Mouse (Mus musculus) MEL (cell line): ENCODE results near the gene Slc46a2. TPM values are rescaled to one million over a fixed set of nuclear protein-coding genes. Genes with fewer than 3 reads are reported as not detected.

Experiments used
- DNase-seq: peaks from one replicate; pipeline ENCODE4 v3.0.0; 2011; ENCODE audit warnings: low read depth, low spot score
- H3K27ac ChIP-seq: 2 replicates; pipeline ENCODE4 v1.5.1; 2012; ENCODE audit warnings: low read depth, mild to moderate bottlenecking, control low read depth, low read length, moderate library complexity; ENCODE audit not compliant: control insufficient read depth
- H3K27me3 ChIP-seq, 2 experiments: fragments of 150-350 bp in 1 of 2; sonication (generic) in 1 of 2; 2 replicates each; pipeline ENCODE4 v1.6.1; 2012; ENCODE audit warnings: low read length in 2 of 2, mild to moderate bottlenecking in 2 of 2, improper control_type of control experiment in 1 of 2, moderate library complexity in 1 of 2; ENCODE audit not compliant: insufficient read depth in 2 of 2, control insufficient read depth in 1 of 2
- H3K36me3 ChIP-seq, 2 experiments: 2 replicates each; pipeline ENCODE4 v1.6.1; 2012 to 2014; ENCODE audit warnings: low read length in 2 of 2, improper control_type of control experiment in 1 of 2, inconsistent platforms in 1 of 2, mild to moderate bottlenecking in 1 of 2; ENCODE audit not compliant: insufficient read depth in 2 of 2, control insufficient read depth in 1 of 2
- H3K4me1 ChIP-seq, 2 experiments: fragments of 150-350 bp in 1 of 2; sonication (generic) in 1 of 2; 2 replicates each; pipeline ENCODE4 v1.6.1; 2012; ENCODE audit warnings: low read length in 2 of 2, improper control_type of control experiment in 1 of 2, mild to moderate bottlenecking in 1 of 2; ENCODE audit not compliant: insufficient read depth in 2 of 2, control insufficient read depth in 1 of 2
- H3K4me3 ChIP-seq, 2 experiments: fragments of 150-350 bp in 1 of 2; sonication (generic) in 1 of 2; 2 replicates each; pipeline ENCODE4 v1.5.1; 2012; ENCODE audit warnings: low read depth in 2 of 2, low read length in 2 of 2, mild to moderate bottlenecking in 2 of 2, moderate library complexity in 2 of 2, control low read depth in 1 of 2, improper control_type of control experiment in 1 of 2; ENCODE audit not compliant: control insufficient read depth in 1 of 2, insufficient read depth in 1 of 2
- H3K79me2 ChIP-seq: 2 replicates; pipeline ENCODE4 v1.6.1; 2012; ENCODE audit warnings: mild to moderate bottlenecking, low read length, moderate library complexity; ENCODE audit not compliant: control insufficient read depth, poor library complexity, insufficient read depth
- H3K9ac ChIP-seq: 2 replicates; pipeline ENCODE4 v1.6.1; 2012; ENCODE audit warnings: low read depth, mild to moderate bottlenecking, control low read depth, low read length, moderate library complexity; ENCODE audit not compliant: control insufficient read depth, poor library complexity, severe bottlenecking
- H3K9me3 ChIP-seq: fragments of 150-350 bp; sonication (generic); replicated peaks from 2 replicates; pipeline ENCODE4 v1.6.1; 2012; ENCODE audit warnings: mild to moderate bottlenecking, low read length, improper control_type of control experiment, moderate library complexity; ENCODE audit not compliant: insufficient read depth
- BHLHE40 ChIP-seq: IDR thresholded peaks from 2 replicates; pipeline ENCODE4 v1.6.1; 2012; ENCODE audit warnings: low read depth, mild to moderate bottlenecking, inconsistent platforms, low read length, improper control_type of control experiment, borderline replicate concordance
- CTCF ChIP-seq, 3 experiments: IDR thresholded peaks in 2 of 3; conservative IDR thresholded peaks in 1 of 3; 2 replicates each; pipeline ENCODE4 v1.5.1; 2011 to 2012; ENCODE audit warnings: low read length in 3 of 3, low read depth in 2 of 3, mild to moderate bottlenecking in 2 of 3, improper control_type of control experiment in 1 of 3, inconsistent platforms in 1 of 3, mixed read lengths in 1 of 3, moderate library complexity in 1 of 3; ENCODE audit not compliant: control insufficient read depth in 1 of 3, insufficient read depth in 1 of 3, poor library complexity in 1 of 3, severe bottlenecking in 1 of 3
- ELF1 ChIP-seq: IDR thresholded peaks from 2 replicates; pipeline ENCODE4 v1.6.1; 2014; ENCODE audit warnings: low read depth, mild to moderate bottlenecking, inconsistent platforms, low read length, improper control_type of control experiment, moderate library complexity
- EP300 ChIP-seq, 2 experiments: IDR thresholded peaks; 2 replicates each; pipeline ENCODE4 v1.6.1; 2011; ENCODE audit warnings: improper control_type of control experiment in 2 of 2, low read length in 2 of 2, low read depth in 1 of 2, mild to moderate bottlenecking in 1 of 2
- GABPA ChIP-seq: IDR thresholded peaks from 2 replicates; pipeline ENCODE4 v1.6.1; 2012; ENCODE audit warnings: low read depth, mild to moderate bottlenecking, inconsistent platforms, low read length, improper control_type of control experiment, moderate library complexity
- GATA1 ChIP-seq: IDR thresholded peaks from 2 replicates; pipeline ENCODE4 v1.6.1; 2011; ENCODE audit warnings: low read depth, low read length, improper control_type of control experiment
- HCFC1 ChIP-seq: IDR thresholded peaks from 2 replicates; pipeline ENCODE4 v1.6.1; 2012; ENCODE audit warnings: low read depth, mild to moderate bottlenecking, inconsistent platforms, low read length, improper control_type of control experiment, moderate library complexity
- JUND ChIP-seq: IDR thresholded peaks from 2 replicates; pipeline ENCODE4 v1.6.1; 2011; ENCODE audit warnings: low read depth, mild to moderate bottlenecking, improper control_type of control experiment, low read length
- MEF2A ChIP-seq: IDR thresholded peaks from 2 replicates; pipeline ENCODE4 v1.6.1; 2014; ENCODE audit warnings: low read depth, mild to moderate bottlenecking, inconsistent platforms, low read length, improper control_type of control experiment; ENCODE audit not compliant: poor library complexity, insufficient replicate concordance, severe bottlenecking; ENCODE audit errors: extremely low read depth
- MXI1 ChIP-seq: IDR thresholded peaks from 2 replicates; pipeline ENCODE4 v1.6.1; 2011; ENCODE audit warnings: mild to moderate bottlenecking, low read depth, low read length, improper control_type of control experiment
- MYB ChIP-seq: IDR thresholded peaks from 2 replicates; pipeline ENCODE4 v1.6.1; 2011; ENCODE audit warnings: mild to moderate bottlenecking, low read depth, low read length, improper control_type of control experiment
- POLR2AphosphoS2 ChIP-seq: IDR thresholded peaks from 2 replicates; pipeline ENCODE4 v1.6.1; 2011; ENCODE audit warnings: low read length, improper control_type of control experiment
- POLR2AphosphoS5 ChIP-seq: IDR thresholded peaks from 2 replicates; pipeline ENCODE4 v1.6.1; 2012; ENCODE audit warnings: low read depth, borderline replicate concordance, mild to moderate bottlenecking, inconsistent platforms, low read length, moderate library complexity, mixed read lengths
- RAD21 ChIP-seq: IDR thresholded peaks from 2 replicates; pipeline ENCODE4 v1.6.1; 2011; ENCODE audit warnings: mild to moderate bottlenecking, low read depth, low read length, improper control_type of control experiment
- SMC3 ChIP-seq: IDR thresholded peaks from 2 replicates; pipeline ENCODE4 v1.6.1; 2011; ENCODE audit warnings: low read depth, low read length, improper control_type of control experiment
- TBP ChIP-seq: IDR thresholded peaks from 2 replicates; pipeline ENCODE4 v1.8.0; 2011; ENCODE audit warnings: low read depth, low read length, improper control_type of control experiment
- USF1 ChIP-seq: IDR thresholded peaks from 2 replicates; pipeline ENCODE4 v1.6.1; 2014; ENCODE audit warnings: low read depth, mild to moderate bottlenecking, inconsistent platforms, low read length, improper control_type of control experiment, moderate library complexity
- USF2 ChIP-seq, 2 experiments: IDR thresholded peaks; 2 replicates each; pipeline ENCODE4 v1.6.1; 2011 to 2012; ENCODE audit warnings: improper control_type of control experiment in 2 of 2, low read length in 2 of 2, borderline replicate concordance in 1 of 2, inconsistent platforms in 1 of 2, low read depth in 1 of 2, mild to moderate bottlenecking in 1 of 2; ENCODE audit not compliant: insufficient read depth in 1 of 2
- ZKSCAN1 ChIP-seq: IDR thresholded peaks from 2 replicates; pipeline ENCODE4 v1.6.1; 2012; ENCODE audit warnings: low read depth, mild to moderate bottlenecking, inconsistent platforms, low read length, improper control_type of control experiment, moderate library complexity
- polyA plus RNA-seq, 2 experiments: library from polyadenylated mRNA; stranded (reverse) in 1 of 2; unstranded in 1 of 2; fragments of >175 nt in 1 of 2; fragments of >200 nt in 1 of 2; gene quantifications; 2 replicates each; pipeline versions ENCODE4 v1.2.1 to v1.2.4; 2012; ENCODE audit warnings: low replicate concordance in 2 of 2, low read depth in 1 of 2; ENCODE audit not compliant: insufficient read length in 2 of 2, insufficient read depth in 1 of 2, missing spikeins in 1 of 2
- total RNA-seq: library from RNA; depleted of rRNA; stranded (reverse); fragments of 300-350 nt; gene quantifications from 2 replicates; pipeline ENCODE4 v1.2.3, GENCODE M21; 2012

The Slc46a2 gene
- total and polyA plus RNA-seq, 3 experiments = not detected

DNA sequence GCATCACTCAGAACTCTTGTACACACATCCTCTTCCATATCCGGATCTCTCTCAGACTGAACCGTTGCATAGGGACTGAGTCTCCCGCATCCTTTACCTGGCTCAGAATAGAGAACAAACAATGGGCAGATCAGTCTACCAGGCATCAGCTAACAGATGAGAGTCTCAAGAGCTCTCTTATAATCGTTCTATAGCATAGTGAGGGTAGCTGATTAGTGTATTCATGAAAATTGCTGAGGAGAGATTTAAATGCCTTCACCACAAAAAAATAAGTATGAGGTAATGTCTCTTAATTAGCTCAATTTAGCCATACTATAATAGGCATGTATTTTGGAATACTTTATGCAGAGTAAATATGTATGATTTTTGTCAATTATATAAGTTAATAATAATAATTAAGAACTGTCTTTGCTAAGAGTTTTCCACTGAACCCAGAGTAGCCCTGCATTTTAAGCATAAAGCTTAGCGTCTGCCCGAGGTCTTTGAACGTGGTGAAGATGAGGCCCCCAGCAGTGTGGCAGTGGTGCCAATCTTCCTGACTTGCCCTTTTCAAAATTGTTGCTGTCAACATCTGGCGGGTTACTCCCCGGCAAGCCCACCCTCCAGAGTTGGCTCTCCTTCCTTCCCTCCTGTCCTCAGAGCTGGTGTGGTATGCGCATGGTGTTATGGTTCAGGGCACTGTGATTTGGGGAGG lies 23.0 kb downstream of the Slc46a2 start:
- Histone ChIP-seq H3K4me3 (no peak overlapping the region), H3K36me3 (peaks cover 0 to 18% of the 10 kb centered on the region in 2 experiments; a peak in 3 of 4 replicates), H3K9me3 (no peaks in the 10 kb centered on the region), H3K4me1 (peaks cover 6 to 32% of the 10 kb centered on the region in 2 experiments), H3K9ac (no peak overlapping the region), H3K27ac (no peak overlapping the region), H3K27me3 (no peaks in the 10 kb centered on the region), H3K79me2 (no peaks in the 10 kb centered on the region)
- no peak for DNase-seq
- no peak for TF ChIP-seq CTCF (IDR thresholded peaks at IDR 0.05 in 2 of 3, conservative IDR thresholded peaks at IDR 0.05 in 1 of 3; ENCODE audit: control insufficient read depth in 1 of 3, insufficient read depth in 1 of 3, low read depth in 2 of 3, low read length in 3 of 3, poor library complexity in 1 of 3, severe bottlenecking in 1 of 3)
- TF ChIP-seq GATA1 = no peak
- TF ChIP-seq MYB = no peak
- no peak for TF ChIP-seq ZKSCAN1
- no peak for TF ChIP-seq HCFC1
- TF ChIP-seq MXI1 = no peak
- TF ChIP-seq EP300 (IDR thresholded peaks at IDR 0.05; ENCODE audit: low read depth in 1 of 2, low read length in 2 of 2) = no peak
- TF ChIP-seq TBP = no peak
- no peak for TF ChIP-seq POLR2AphosphoS2
- no peak for TF ChIP-seq GABPA
- TF ChIP-seq BHLHE40 = no peak
- no peak for TF ChIP-seq RAD21

DNA sequence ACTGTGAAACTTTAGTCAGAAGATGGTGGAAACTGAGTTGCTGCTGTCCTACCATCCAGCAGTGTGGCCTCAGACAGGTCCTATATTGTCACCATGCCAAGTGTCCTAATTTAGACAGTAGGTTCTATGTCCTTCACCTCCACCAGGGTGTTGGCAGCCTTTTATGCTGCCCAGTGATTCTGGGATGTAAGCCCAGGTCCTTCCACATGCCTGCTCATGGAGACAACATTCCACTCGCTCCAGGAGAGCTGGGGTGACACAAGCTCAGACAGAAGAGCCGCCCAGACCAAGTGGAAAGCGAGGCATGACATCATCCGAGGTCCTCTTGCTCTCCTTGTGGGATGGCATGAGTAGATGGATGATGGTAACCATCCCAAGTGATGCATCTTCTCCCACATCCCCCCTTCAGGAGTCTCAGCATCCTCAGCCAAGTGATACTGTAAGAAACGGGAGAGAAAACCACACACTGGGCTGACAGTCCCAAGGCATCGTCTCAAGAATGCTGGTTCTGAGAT lies 24.7 kb downstream of the Slc46a2 start:
- H3K27ac ChIP-seq = no peak overlapping the region
- no peak for DNase-seq
- peaks cover 0 to 18% of the 10 kb centered on the region in 2 experiments; a peak in 2 of 4 replicates for H3K36me3 ChIP-seq
- H3K27me3 ChIP-seq = no peaks in the 10 kb centered on the region
- no peaks in the 10 kb centered on the region for H3K9me3 ChIP-seq
- H3K4me1 ChIP-seq = peaks cover 2 to 26% of the 10 kb centered on the region in 2 experiments
- H3K79me2 ChIP-seq = no peaks in the 10 kb centered on the region
- H3K9ac ChIP-seq = no peak overlapping the region
- TF ChIP-seq JUND (no peak), HCFC1 (no peak), GATA1 (no peak), MEF2A (no peak), USF2 (IDR thresholded peaks at IDR 0.05; ENCODE audit: borderline replicate concordance in 1 of 2, insufficient read depth in 1 of 2, low read depth in 1 of 2, low read length in 2 of 2) (no peak), USF1 (no peak), POLR2AphosphoS5 (no peak), SMC3 (no peak), ELF1 (no peak)
- TF ChIP-seq, all 39 proteins: peak for 0
- no peak overlapping the region for H3K4me3 ChIP-seq
